Mouse (Mus musculus) spleen, adult 2 months (tissue): ENCODE data around the gene Zfp654. TPM values are rescaled to one million over a fixed set of nuclear protein-coding genes. Genes with fewer than 3 reads are reported as not detected.
A peak's percentile ranks its signal among the peaks of the same experiment; 100 is the strongest.

ENCODE experiments used
- DNase-seq, 2 experiments: peaks; one replicate each; pipeline versions ENCODE4 v3.0.0 to v3.0.0-alpha.2; 2012 to 2021; ENCODE audit warnings: low spot score in 2 of 2, low read depth in 1 of 2
- H3K27ac ChIP-seq: fragments of 200-500 bp; 2 replicates; pipeline ENCODE4 v1.5.1; 2012; ENCODE audit warnings: low read length, inconsistent platforms; ENCODE audit not compliant: insufficient read depth
- H3K27me3 ChIP-seq: fragments of 200-500 bp; 2 replicates; pipeline ENCODE4 v1.6.1; 2012; ENCODE audit warnings: mild to moderate bottlenecking, moderate library complexity, low read length, inconsistent platforms; ENCODE audit not compliant: control insufficient read depth, insufficient read depth
- H3K36me3 ChIP-seq: fragments of 200-500 bp; 2 replicates; pipeline ENCODE4 v1.6.1; 2012; ENCODE audit warnings: mild to moderate bottlenecking, low read length, inconsistent platforms; ENCODE audit not compliant: control insufficient read depth, insufficient read depth
- H3K4me1 ChIP-seq: fragments of 200-500 bp; 2 replicates; pipeline ENCODE4 v1.6.1; 2011; ENCODE audit warnings: inconsistent platforms; ENCODE audit not compliant: control insufficient read depth, insufficient read depth, insufficient read length
- H3K4me3 ChIP-seq: fragments of 200-500 bp; 2 replicates; pipeline ENCODE4 v1.5.1; 2011; ENCODE audit warnings: mild to moderate bottlenecking, inconsistent platforms; ENCODE audit not compliant: insufficient read depth, insufficient read length; ENCODE audit errors: extremely low read depth
- CTCF ChIP-seq: fragments of 200-500 bp; IDR thresholded peaks from 2 replicates; pipeline ENCODE4 v1.5.1; 2011; ENCODE audit warnings: mild to moderate bottlenecking, inconsistent platforms; ENCODE audit not compliant: insufficient read depth, insufficient read length, insufficient replicate concordance; ENCODE audit errors: extremely low read depth
- POLR2A ChIP-seq: fragments of 200-500 bp; IDR thresholded peaks from 2 replicates; pipeline ENCODE4 v1.6.1; 2011; ENCODE audit warnings: low read depth, low read length, inconsistent platforms
- WGBS: fragments of 180-500 bp; shearing (Covaris S2); methylation state at CpG from one replicate; pipeline ENCODE4 v1.1.7; 2018; 5-methylcytosine and 5-hydroxymethylcytosine counted together
- polyA plus RNA-seq: library from polyadenylated mRNA; depleted of rRNA; stranded (reverse); fragments of >200 nt; gene quantifications from 2 replicates; pipeline ENCODE4 v1.2.3, GENCODE M21; 2012

The Zfp654 gene
- polyA plus RNA-seq, 1 experiment: 0.67 TPM

- H3K36me3 ChIP-seq: no peaks in the 10 kb centered on the region
- no peaks in the 10 kb centered on the region; the same call in 1 of the 2 replicates for H3K4me1 ChIP-seq
- no peak for DNase-seq
- H3K27me3 ChIP-seq: no peaks in the 10 kb centered on the region
- H3K4me3 ChIP-seq: no peak overlapping the region
- TF ChIP-seq CTCF (no peak), POLR2A (no peak)
- 86% methylated on average over 5 of the region's 5 CpGs for WGBS
- no peak overlapping the region for H3K27ac ChIP-seq
Measured at GRCm38 (mm10) chr16:64841481-64842373, 9.7 kb downstream of the Zfp654 start.

DNA sequence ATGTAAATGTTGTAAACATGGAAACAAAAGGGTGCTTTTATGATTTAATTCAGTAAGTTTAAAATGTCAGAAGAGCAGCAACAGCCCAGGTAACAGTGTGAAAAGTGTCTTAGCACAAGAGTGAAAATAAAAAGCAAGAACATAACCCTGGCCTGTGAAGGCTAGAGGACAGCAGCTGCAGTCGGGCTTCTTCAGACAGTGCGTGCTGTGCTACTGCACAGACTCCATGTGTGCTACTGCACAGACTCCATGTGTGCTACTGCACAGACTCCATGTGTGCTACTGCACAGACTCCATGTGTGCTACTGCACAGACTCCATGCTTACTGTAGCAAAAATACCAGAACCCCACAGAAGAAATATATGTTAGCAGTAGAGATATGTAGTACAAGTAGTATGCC lies 14.7 kb downstream of the Zfp654 start:
- H3K36me3 ChIP-seq: no peaks in the 10 kb centered on the region
- H3K4me1 ChIP-seq: no peaks in the 10 kb centered on the region; the same call in 1 of the 2 replicates
- DNase-seq: no peak
- no peaks in the 10 kb centered on the region for H3K27me3 ChIP-seq
- no peak overlapping the region for H3K27ac ChIP-seq
- whole genome bisulfite sequencing: 78% methylated on average over 2 of the region's 2 CpGs
- no peak for TF ChIP-seq POLR2A
- TF ChIP-seq CTCF: no peak
- no peak overlapping the region for H3K4me3 ChIP-seq

- no peak for DNase-seq
- TF ChIP-seq CTCF (no peak), POLR2A (no peak)
- peak overlapping the region; percentile 38; the same call in 1 of the 2 replicates for H3K27ac ChIP-seq
- H3K36me3 ChIP-seq: no peaks in the 10 kb centered on the region
- no peak overlapping the region for H3K4me3 ChIP-seq
- WGBS: 85% methylated on average over 1 of the region's 1 CpGs
- no peaks in the 10 kb centered on the region; the same call in 1 of the 2 replicates for H3K4me1 ChIP-seq
- no peaks in the 10 kb centered on the region for H3K27me3 ChIP-seq
Measured at GRCm38 (mm10) chr16:64835996-64836545, 15.4 kb downstream of the Zfp654 start.

GRCm38 (mm10) chr16:64830291-64830690 lies 21.2 kb downstream of the Zfp654 start:
- H3K27ac ChIP-seq: no peak overlapping the region
- no peaks in the 10 kb centered on the region for H3K4me1 ChIP-seq
- H3K36me3 ChIP-seq: peaks cover 2% of the 10 kb centered on the region
- WGBS: 86% methylated on average over 15 of the region's 15 CpGs
- H3K27me3 ChIP-seq: no peaks in the 10 kb centered on the region
- no peak for DNase-seq
- no peak overlapping the region for H3K4me3 ChIP-seq
- no peak for TF ChIP-seq POLR2A
- no peak for TF ChIP-seq CTCF

- Histone ChIP-seq H3K36me3 (no peaks in the 10 kb centered on the region; the same call in 1 of the 2 replicates), H3K27me3 (no peaks in the 10 kb centered on the region), H3K4me1 (no peaks in the 10 kb centered on the region; the same call in 1 of the 2 replicates), H3K4me3 (no peak overlapping the region), H3K27ac (no peak overlapping the region)
- TF ChIP-seq CTCF (no peak), POLR2A (no peak)
- peak in 1 of 2 experiments; percentile 35 for DNase-seq
- WGBS: 72% methylated on average over 1 of the region's 1 CpGs
Measured at GRCm38 (mm10) chr16:64824474-64824873, 27.0 kb downstream of the Zfp654 start.

DNA sequence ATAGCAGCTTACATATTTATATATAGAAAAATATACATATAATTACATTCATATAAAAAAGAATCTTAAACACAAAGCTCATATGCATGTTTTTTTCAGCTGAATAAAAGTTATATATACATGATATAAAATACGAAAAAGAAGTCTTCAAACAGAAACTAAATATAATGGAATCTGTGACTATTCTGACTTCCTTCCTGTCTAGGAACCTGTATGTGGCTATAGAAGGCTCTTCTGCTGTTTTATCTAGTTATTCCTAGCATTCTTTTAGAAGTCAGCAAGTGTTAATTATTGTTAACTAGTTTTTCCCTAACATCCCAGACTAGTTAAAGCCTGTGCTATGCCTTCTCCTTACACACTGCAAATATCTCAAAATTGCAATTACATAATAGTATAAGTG lies 27.6 kb downstream of the Zfp654 start:
- no peak overlapping the region for H3K4me3 ChIP-seq
- no peaks in the 10 kb centered on the region for H3K27me3 ChIP-seq
- WGBS: 24% methylated on average over 1 of the region's 1 CpGs
- TF ChIP-seq POLR2A (no peak), CTCF (no peak)
- H3K4me1 ChIP-seq: no peaks in the 10 kb centered on the region; the same call in 1 of the 2 replicates
- H3K27ac ChIP-seq: no peak overlapping the region
- no peaks in the 10 kb centered on the region; the same call in 1 of the 2 replicates for H3K36me3 ChIP-seq
- DNase-seq: no peak
